Mouse (Mus musculus) mature B cell (primary cell): ENCODE data around the gene Drc3.

Experiments
- in situ Hi-C: fragments of 300-500 bp; cut with MboI; formaldehyde crosslinking; loops from 2 replicates; pipeline ENCODE4 v1.14.3; 2019

The Drc3 gene

GRCm38 (mm10) chr11:60335771-60336170 is 17.4 kb upstream of the Drc3 start:
- in situ Hi-C loops, result no loop called here

- in situ Hi-C loops, result no loop called here
These were observed 14.8 kb upstream of the Drc3 start for GRCm38 (mm10) chr11:60338291-60338690.

- in situ Hi-C loops, result no loop called here
These were observed 13.8 kb upstream of the Drc3 start for GRCm38 (mm10) chr11:60339361-60339760.

GRCm38 (mm10) chr11:60345868-60346267 is 7.3 kb upstream of the Drc3 start:
- in situ Hi-C loops, result no loop called here

- in situ Hi-C loops, result no loop called here
These were observed 6.6 kb upstream of the Drc3 start for GRCm38 (mm10) chr11:60346537-60346936.

- in situ Hi-C loops, result no loop called here
These were observed 1.7 kb upstream of the Drc3 start for GRCm38 (mm10) chr11:60351388-60351787.

GRCm38 (mm10) chr11:60351925-60352371 is 1.2 kb upstream of the Drc3 start:
- in situ Hi-C loops, result no loop called here

- in situ Hi-C loops, result no loop called here
These were observed 2.8 kb downstream of the Drc3 start for GRCm38 (mm10) chr11:60355952-60356351.

GRCm38 (mm10) chr11:60357116-60357515 is 4.0 kb downstream of the Drc3 start:
- in situ Hi-C loops, result no loop called here

GRCm38 (mm10) chr11:60358548-60358947 is 5.4 kb downstream of the Drc3 start:
- in situ Hi-C loops, result no loop called here

GRCm38 (mm10) chr11:60359138-60359537 is 6.0 kb downstream of the Drc3 start:
- in situ Hi-C loops, result no loop called here

GRCm38 (mm10) chr11:60359936-60360335 is 6.8 kb downstream of the Drc3 start:
- in situ Hi-C loops, result no loop called here

- in situ Hi-C loops, result no loop called here
These were observed 7.6 kb downstream of the Drc3 start for GRCm38 (mm10) chr11:60360631-60361201.

- in situ Hi-C loops, result no loop called here
These were observed 13.3 kb downstream of the Drc3 start for GRCm38 (mm10) chr11:60366239-60367019.

GRCm38 (mm10) chr11:60367256-60367655 is 14.1 kb downstream of the Drc3 start:
- in situ Hi-C loops, result no loop called here

GRCm38 (mm10) chr11:60368909-60369308 is 15.8 kb downstream of the Drc3 start:
- in situ Hi-C loops, result no loop called here

GRCm38 (mm10) chr11:60369448-60369847 is 16.3 kb downstream of the Drc3 start:
- in situ Hi-C loops, result no loop called here

- in situ Hi-C loops, result no loop called here
These were observed 17.3 kb downstream of the Drc3 start for GRCm38 (mm10) chr11:60370431-60370830.

GRCm38 (mm10) chr11:60374481-60374880 is 21.4 kb downstream of the Drc3 start:
- in situ Hi-C loops, result no loop called here

GRCm38 (mm10) chr11:60383518-60383917 is 30.4 kb downstream of the Drc3 start:
- in situ Hi-C loops, result no loop called here

GRCm38 (mm10) chr11:60384762-60385421 is 31.8 kb downstream of the Drc3 start:
- in situ Hi-C loops, result no loop called here

GRCm38 (mm10) chr11:60385946-60386345 is 32.8 kb downstream of the Drc3 start:
- in situ Hi-C loops, result no loop called here

- in situ Hi-C loops, result no loop called here
These were observed 34.8 kb downstream of the Drc3 start for GRCm38 (mm10) chr11:60387944-60388343.
